Mouse (Mus musculus) left cerebral cortex, adult 11 months (tissue): ENCODE data around the gene Olfr484.
"Not testable (repeated sequence)": the region's sequence is repeated elsewhere in the genome, so short reads cannot be mapped to it uniquely, and the experiment has no call there.

Experiments
- DNase-seq: peaks from one replicate; pipeline ENCODE4 v3.0.0; 2022; ENCODE audit warnings: low spot score

Olfr484 gene

GRCm38 (mm10) chr7:108127349-108127748 lies at the start of gene Olfr484:
TSS of gene Olfr484 (minus strand) at chr7:108127449.
- DNase-seq: no peak

GRCm38 (mm10) chr7:108172642-108173041 lies 45.4 kb upstream of the Olfr484 start, which contains the start of gene Olfr486:
TSS of gene Olfr486 (minus strand) at chr7:108172742.
- not testable (repeated sequence) for DNase-seq

GRCm38 (mm10) chr7:108159771-108160170 lies 32.5 kb upstream of the Olfr484 start, which contains the start of gene Olfr485:
TSS of gene Olfr485 (minus strand) at chr7:108159871.
- no peak for DNase-seq

- no peak for DNase-seq
Measured at GRCm38 (mm10) chr7:108121416-108121815, 5.8 kb downstream of the Olfr484 start.

- no peak for DNase-seq
Measured at GRCm38 (mm10) chr7:108120681-108121080, 6.6 kb downstream of the Olfr484 start.

GRCm38 (mm10) chr7:108100549-108100948 lies 26.7 kb downstream of the Olfr484 start, which contains the start of gene Olfr483:
TSS of gene Olfr483 (plus strand) at chr7:108100849.
- no peak for DNase-seq

- DNase-seq: no peak
Measured at GRCm38 (mm10) chr7:108097486-108097885, 29.8 kb downstream of the Olfr484 start, which contains the start of gene Olfr482. TSS of gene Olfr482 (minus strand) at chr7:108097586.

- no peak for DNase-seq
Measured at GRCm38 (mm10) chr7:108079555-108079954, 47.7 kb downstream of the Olfr484 start, which contains the start of gene Olfr481. TSS of gene Olfr481 (plus strand) at chr7:108079855.
